Mouse (Mus musculus) heart, postnatal 0 days (tissue): Measurements from ENCODE around the gene Pde7b.

Experiments
- CTCF ChIP-seq: IDR thresholded peaks from 2 replicates; pipeline ENCODE4 v1.5.1; 2016; ENCODE audit warnings: antibody characterized with exemption, control low read depth, low read depth
- EP300 ChIP-seq: IDR thresholded peaks from 2 replicates; pipeline ENCODE4 v1.6.1; 2016; ENCODE audit warnings: antibody characterized with exemption, low read depth

- no peak for TF ChIP-seq CTCF
- TF ChIP-seq EP300: no peak
Observed at GRCm38 (mm10) chr10:20700633-20701032, 24.2 kb downstream of the Pde7b start.
